Mouse (Mus musculus) heart, embryonic 10.5 days (tissue): ENCODE data around the gene Gm12830. TPM values are rescaled to one million over a fixed set of nuclear protein-coding genes. Genes with fewer than 3 reads are reported as not detected.

Experiments used
- polyA plus RNA-seq: library from polyadenylated mRNA; unstranded; fragments of >200 nt; fragmentation: Nextera tagmentation; extraction: Ambion mirVana; gene quantifications from 2 replicates; pipeline ENCODE4 v1.2.1, GENCODE M21; 2016

Gm12830 gene
- polyA plus RNA-seq, 1 experiment from 2014 or later, result not detected

Other genes starting within 250 kb of the Gm12830 start
- 0.42 and 1.3 TPM in 2 replicates for gene Foxd2, start 87.2 kb downstream of the Gm12830 start, polyA plus RNA-seq
- 0.62 TPM in 1 of 2 replicates, not detected in the other for gene Foxe3, start 104.3 kb downstream of the Gm12830 start, polyA plus RNA-seq
- 59.6 and 64.4 TPM in 2 replicates for gene Cmpk1, start 165.5 kb downstream of the Gm12830 start, polyA plus RNA-seq
- gene Stil, start 178.4 kb downstream of the Gm12830 start, polyA plus RNA-seq, result 13.0 and 13.5 TPM in 2 replicates
- 6.7 and 8.3 TPM in 2 replicates for gene Tal1, start 234.7 kb downstream of the Gm12830 start, polyA plus RNA-seq